Comparison of ENCODE assay signal across 8 mouse cellular contexts in genomic region chr1:160195337-160195663, GRCm38 (mm10). TPM values are rescaled to one million over a fixed set of nuclear protein-coding genes. Genes with fewer than 3 reads are reported as not detected.
DNase-seq lines count a peak whose midpoint lies in the region; ATAC-seq and TF ChIP-seq lines count a peak whose summit lies in the region.

No protein-coding gene starts in this region.

- no peak for TF ChIP-seq RAD21 in CH12.LX (IDR thresholded peaks at IDR 0.05; ENCODE audit: low read depth, low read length)

- TF ChIP-seq POLR2A in cerebellum, adult 2 months (IDR thresholded peaks at IDR 0.05; ENCODE audit: borderline replicate concordance, insufficient read depth, low read length) = no peak
- no peak for TF ChIP-seq POLR2A in CH12.LX (IDR thresholded peaks at IDR 0.05; ENCODE audit: low read depth, low read length)

- no peak for ATAC-seq in forebrain, embryonic 14.5 days
- peak; percentile 40 for ATAC-seq in liver, embryonic 15.5 days (ENCODE audit: insufficient read depth)

- H3K4me1 ChIP-seq in cerebellum, adult 2 months (ENCODE audit: control insufficient read depth, insufficient read depth, low read length) = peaks cover 4% of the 10 kb centered on the region; the same call in 1 of the 2 replicates
- peaks cover 4 to 15% of the 10 kb centered on the region in 2 experiments for H3K4me1 ChIP-seq in CH12.LX (ENCODE audit: control insufficient read depth in 1 of 2, insufficient read depth in 2 of 2)
- peaks cover 3% of the 10 kb centered on the region; the same call in 1 of the 2 replicates for H3K4me1 ChIP-seq in forebrain, embryonic 14.5 days (ENCODE audit: control insufficient read depth, insufficient read depth, low read length)
- H3K4me1 ChIP-seq in liver, embryonic 15.5 days (replicated peaks) = peaks cover 19% of the 10 kb centered on the region

- no peak for DNase-seq in cerebellum, adult 2 months
- DNase-seq in cerebellum, adult 9-11 months = no peak
- no peak for DNase-seq in CH12.LX (ENCODE audit: extremely low read depth)
- no peak for DNase-seq in forebrain, embryonic 14.5 days (ENCODE audit: low spot score)
- DNase-seq in urinary bladder, adult 2 months (ENCODE audit: low spot score) = no peak
- DNase-seq in frontal cortex, postnatal 36 days (ENCODE audit: low spot score in 2 of 2) = no peak
- DNase-seq in urinary bladder, postnatal 4 days (ENCODE audit: low spot score in 2 of 2) = no peak

- dilution Hi-C loops in CH12.LX (cut with MboI; ENCODE audit: extremely low pct_ligation_motif_present, extremely low pct_unique_long_range_greater_than_20kb, low sequenced_read_pairs) = no loop called here

- peak overlapping the region; percentile 97 for H3K9ac ChIP-seq in CH12.LX (ENCODE audit: insufficient read depth, low read depth)
- H3K9ac ChIP-seq in forebrain, embryonic 14.5 days (ENCODE audit: low read length) = peak overlapping the region; percentile 85
- H3K9ac ChIP-seq in liver, embryonic 15.5 days = peak overlapping the region; percentile 57

- no peak for TF ChIP-seq EP300 in CH12.LX (IDR thresholded peaks at IDR 0.05; ENCODE audit: low read length)

- peaks cover 21% of the 10 kb centered on the region for H3K79me2 ChIP-seq in CH12.LX (replicated peaks; ENCODE audit: control insufficient read depth, extremely low read depth, insufficient read depth, poor library complexity, severe bottlenecking)

- peak overlapping the region; percentile 99 for H3K4me3 ChIP-seq in cerebellum, adult 2 months (replicated peaks; ENCODE audit: insufficient read depth, low read depth, low read length)
- H3K4me3 ChIP-seq in CH12.LX (replicated peaks in 1 of 3; ENCODE audit: low read depth in 2 of 3, low read length in 2 of 3, poor library complexity in 1 of 3) = peak overlapping the region; percentile 76 to 95 (median 93)
- peak overlapping the region; percentile 83 for H3K4me3 ChIP-seq in forebrain, embryonic 14.5 days (ENCODE audit: low read depth, low read length)
- peak overlapping the region; percentile 75 for H3K4me3 ChIP-seq in liver, embryonic 15.5 days (replicated peaks)

- peak overlapping the region; percentile 69 for H3K27ac ChIP-seq in cerebellum, adult 2 months (ENCODE audit: insufficient read depth, low read length)
- H3K27ac ChIP-seq in CH12.LX (ENCODE audit: insufficient read depth, low read depth) = peak overlapping the region; percentile 66
- H3K27ac ChIP-seq in forebrain, embryonic 14.5 days (ENCODE audit: low read depth, low read length) = peak overlapping the region; percentile 60; the same call in 1 of the 2 replicates
- H3K27ac ChIP-seq in liver, embryonic 15.5 days (replicated peaks) = peak overlapping the region; percentile 56

- no peak for TF ChIP-seq CTCF in cerebellum, adult 2 months (IDR thresholded peaks at IDR 0.05; ENCODE audit: borderline replicate concordance, insufficient read depth, low read depth, low read length)
- no peak for TF ChIP-seq CTCF in CH12.LX (conservative IDR thresholded peaks at IDR 0.05 in 1 of 2, IDR thresholded peaks at IDR 0.05 in 1 of 2; ENCODE audit: low read depth in 2 of 2, low read length in 2 of 2)

- WGBS in cerebellum, adult 2 months = 0% methylated on average over 13 of the region's 13 CpGs
- under 1% methylated on average over 13 of the region's 13 CpGs for WGBS in forebrain, embryonic 14.5 days
- 0% methylated on average over 13 of the region's 13 CpGs for WGBS in liver, embryonic 15.5 days (ENCODE audit: insufficient replicate concordance)

- H3K36me3 ChIP-seq in CH12.LX (replicated peaks in 1 of 2; ENCODE audit: control insufficient read depth in 1 of 2, insufficient read depth in 1 of 2, low read length in 1 of 2) = peaks cover 19 to 36% of the 10 kb centered on the region in 2 experiments
- peaks cover 27% of the 10 kb centered on the region for H3K36me3 ChIP-seq in forebrain, embryonic 14.5 days (ENCODE audit: control insufficient read depth, insufficient read depth, low read length)
- peaks cover 25% of the 10 kb centered on the region for H3K36me3 ChIP-seq in liver, embryonic 15.5 days (replicated peaks)

- in situ Hi-C loops in CH12.LX (cut with MboI; ENCODE audit: low pct_ligation_motif_present, low pct_unique_long_range_greater_than_20kb, low sequenced_read_pairs) = loop anchor here (25.0 kb wide), 1 partner anchor 308 kb away; no protein-coding TSS in a partner anchor

- H3K4me2 ChIP-seq in CH12.LX (ENCODE audit: insufficient read depth, low read depth, poor library complexity, severe bottlenecking) = peak overlapping the region; percentile 67; the same call in 1 of the 2 replicates
- peak overlapping the region; percentile 78 for H3K4me2 ChIP-seq in forebrain, embryonic 14.5 days (ENCODE audit: low read length)
- peak overlapping the region; percentile 85 for H3K4me2 ChIP-seq in liver, embryonic 15.5 days

- H3K27me3 ChIP-seq in cerebellum, adult 2 months (ENCODE audit: control insufficient read depth, insufficient read depth, low read length) = no peaks in the 10 kb centered on the region
- no peaks in the 10 kb centered on the region for H3K27me3 ChIP-seq in CH12.LX (replicated peaks)
- no peaks in the 10 kb centered on the region for H3K27me3 ChIP-seq in forebrain, embryonic 14.5 days (replicated peaks; ENCODE audit: control insufficient read depth, insufficient read depth, low read length)
- H3K27me3 ChIP-seq in liver, embryonic 15.5 days = no peaks in the 10 kb centered on the region

- H3K9me3 ChIP-seq in CH12.LX (replicated peaks; ENCODE audit: low read length) = no peaks in the 10 kb centered on the region
- no peaks in the 10 kb centered on the region for H3K9me3 ChIP-seq in forebrain, embryonic 14.5 days (replicated peaks; ENCODE audit: control insufficient read depth, low read length)
- no peaks in the 10 kb centered on the region for H3K9me3 ChIP-seq in liver, embryonic 15.5 days (replicated peaks)

TF ChIP-seq in CH12.LX, 34 proteins besides CTCF, POLR2A, EP300 and RAD21:
- TF ChIP-seq MAFK (IDR thresholded peaks at IDR 0.05; ENCODE audit: insufficient replicate concordance, low read length) = no peak
- TF ChIP-seq CHD2 (IDR thresholded peaks at IDR 0.05; ENCODE audit: low read length) = no peak
- TF ChIP-seq HCFC1 (IDR thresholded peaks at IDR 0.05; ENCODE audit: low read depth, low read length) = no peak
- TF ChIP-seq UBTF (IDR thresholded peaks at IDR 0.05; ENCODE audit: low read depth, low read length) = no peak
- TF ChIP-seq ELF1 (IDR thresholded peaks at IDR 0.05; ENCODE audit: low read depth, low read length) = no peak
- no peak for TF ChIP-seq CHD1 (IDR thresholded peaks at IDR 0.05; ENCODE audit: low read depth, low read length)
- TF ChIP-seq POLR2AphosphoS2 (IDR thresholded peaks at IDR 0.05; ENCODE audit: low read depth, low read length) = no peak
- no peak for TF ChIP-seq IRF4 (IDR thresholded peaks at IDR 0.05; ENCODE audit: low read depth, low read length)
- no peak; the same call in 1 of the 2 replicates for TF ChIP-seq TBP (conservative IDR thresholded peaks at IDR 0.05; ENCODE audit: low read depth, low read length)

RNA-seq across cellular contexts. Expression of gene Mrps14, which starts 0.3 kb away (rescaled TPM):
- polyA plus RNA-seq in cerebellum, adult 2 months (2012; rRNA removed) = 56.0 and 56.7 TPM in 2 replicates
- total RNA-seq in CH12.LX (2012; rRNA removed) (103 and 107 TPM in 2 replicates), CH12.LX (2014; rRNA removed) (142 and 147 TPM in 2 replicates)
- polyA plus RNA-seq in CH12.LX (2012; ENCODE audit: insufficient read length, low read depth) = 103 and 106 TPM in 2 replicates
- polyA plus RNA-seq in forebrain, embryonic 14.5 days (2014; fragmentation: Nextera tagmentation; extraction: Ambion mirVana) = 169 and 224 TPM in 2 replicates
- polyA plus RNA-seq in liver, embryonic 15.5 days (2015; fragmentation: Nextera tagmentation; extraction: Ambion mirVana) = 145 and 174 TPM in 2 replicates
- polyA plus RNA-seq in urinary bladder, adult 2 months (2012; rRNA removed) = 58.0 and 73.3 TPM in 2 replicates

RNA-seq across cellular contexts. Expression of gene Cacybp, which starts 17.4 kb away (rescaled TPM):
- 49.8 and 55.9 TPM in 2 replicates for polyA plus RNA-seq in cerebellum, adult 2 months (2012; rRNA removed)
- total RNA-seq in CH12.LX (2012; rRNA removed) = 130 and 174 TPM in 2 replicates
- 390 and 459 TPM in 2 replicates for total RNA-seq in CH12.LX (2014; rRNA removed)
- polyA plus RNA-seq in CH12.LX (2012; ENCODE audit: insufficient read length, low read depth) = 357 and 459 TPM in 2 replicates
- 325 and 340 TPM in 2 replicates for polyA plus RNA-seq in forebrain, embryonic 14.5 days (2014; fragmentation: Nextera tagmentation; extraction: Ambion mirVana)
- 98.4 and 117 TPM in 2 replicates for polyA plus RNA-seq in liver, embryonic 15.5 days (2015; fragmentation: Nextera tagmentation; extraction: Ambion mirVana)
- 27.4 and 30.1 TPM in 2 replicates for polyA plus RNA-seq in urinary bladder, adult 2 months (2012; rRNA removed)

RNA-seq across cellular contexts. Expression of gene Tnn, which starts 41.9 kb away (rescaled TPM):
- 0.38 and 0.48 TPM in 2 replicates for polyA plus RNA-seq in cerebellum, adult 2 months (2012; rRNA removed)
- not detected in 2 replicates for total RNA-seq in CH12.LX (2012; rRNA removed)
- total RNA-seq in CH12.LX (2014; rRNA removed) = not detected in 2 replicates
- polyA plus RNA-seq in CH12.LX (2012; ENCODE audit: insufficient read length, low read depth) = 0.08 and 0.13 TPM in 2 replicates
- polyA plus RNA-seq in forebrain, embryonic 14.5 days (2014; fragmentation: Nextera tagmentation; extraction: Ambion mirVana) = 0.04 and 0.12 TPM in 2 replicates
- 0.07 and 0.10 TPM in 2 replicates for polyA plus RNA-seq in liver, embryonic 15.5 days (2015; fragmentation: Nextera tagmentation; extraction: Ambion mirVana)
- polyA plus RNA-seq in urinary bladder, adult 2 months (2012; rRNA removed) = 0.17 and 0.19 TPM in 2 replicates
